In the genomic region with DNA sequence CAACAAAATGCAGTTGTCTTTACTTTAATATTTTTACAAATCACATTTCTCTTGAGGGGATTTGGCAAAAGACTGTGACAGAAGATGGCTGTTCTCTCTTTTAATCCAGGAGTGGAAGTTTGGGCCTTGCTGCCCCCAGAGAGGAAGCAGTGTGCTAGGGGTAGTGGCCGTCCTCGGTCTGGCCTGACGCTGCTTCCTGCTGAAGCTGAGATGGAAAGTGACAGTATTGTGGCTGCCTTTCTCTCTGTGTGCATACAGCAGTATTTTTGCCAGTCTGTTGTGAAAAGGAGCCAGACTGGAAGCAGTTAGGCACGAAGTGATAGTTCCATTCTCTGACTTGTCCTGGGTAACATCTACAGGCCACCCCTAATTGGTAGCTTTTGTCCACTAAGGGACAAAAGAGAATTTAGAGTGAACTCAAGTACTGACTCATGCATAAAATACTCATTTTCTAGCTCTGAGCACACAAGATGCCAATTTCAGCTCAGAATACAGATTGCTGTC, we compare ENCODE assay signal across 12 mouse cellular contexts. TPM values are rescaled to one million over a fixed set of nuclear protein-coding genes. Genes with fewer than 3 reads are reported as not detected.
DNase-seq lines count a peak whose midpoint lies in the region; ATAC-seq and TF ChIP-seq lines count a peak whose summit lies in the region.
"Had no signal": no experiment of that assay in that cellular context is flagged by ENCODE, and none has a peak within 500 bp of the region (broad histone marks: within the 10 kb centered on the region; RNA-seq: fewer than 3 reads in every experiment).

No protein-coding gene starts in this region.

- no peaks in the 10 kb centered on the region for H3K9me3 ChIP-seq in heart, embryonic 12.5 days (replicated peaks)
- H3K9me3 ChIP-seq: embryonic facial prominence, embryonic 13.5 days had no signal

- peaks cover 56% of the 10 kb centered on the region for H3K36me3 ChIP-seq in heart, embryonic 12.5 days

- DNase-seq in heart, adult 8-10 months (ENCODE audit: low spot score): no peak
- no peak for DNase-seq in layer of hippocampus, adult 2 months (ENCODE audit: low spot score in 2 of 2)
- no peak for DNase-seq in layer of hippocampus, adult 11-12 months (ENCODE audit: low spot score)
- peak; percentile 41 for DNase-seq in heart, postnatal 4 days
- DNase-seq in right cerebral cortex, adult 18-20 months: no peak
- no peak for DNase-seq in embryo, embryonic 9.5 days (ENCODE audit: extremely low spot score)
- DNase-seq: gastrocnemius, postnatal 10 days; midbrain, embryonic 14.5 days had no signal

- no peak for TF ChIP-seq POLR2A in bone marrow, adult 2 months (IDR thresholded peaks at IDR 0.05; ENCODE audit: borderline replicate concordance, control insufficient read depth, low read depth, low read length)

- H3K4me3 ChIP-seq in heart, embryonic 12.5 days: no peak overlapping the region
- H3K4me3 ChIP-seq in layer of hippocampus, adult 2 months: no peak overlapping the region
- no peak overlapping the region for H3K4me3 ChIP-seq in bone marrow, adult 2 months (replicated peaks; ENCODE audit: control insufficient read depth, low read depth, low read length)
- H3K4me3 ChIP-seq: embryonic facial prominence, embryonic 13.5 days had no signal

- WGBS in heart, embryonic 12.5 days: 60% methylated on average over 4 of the region's 4 CpGs
- 38% methylated on average over 4 of the region's 4 CpGs for WGBS in bone marrow, adult 2 months

- TF ChIP-seq CTCF in layer of hippocampus, adult 2 months (conservative IDR thresholded peaks at IDR 0.05): no peak
- no peak for TF ChIP-seq CTCF in bone marrow, adult 2 months (IDR thresholded peaks at IDR 0.05; ENCODE audit: control insufficient read depth, insufficient read depth, low read length)

- no peak for ATAC-seq in heart, embryonic 12.5 days (ENCODE audit: insufficient number of reproducible peaks, low FRiP score)

- H3K27ac ChIP-seq in heart, embryonic 12.5 days (ENCODE audit: poor library complexity, severe bottlenecking): peak overlapping the region; percentile 63
- peak overlapping the region; percentile 36 for H3K27ac ChIP-seq in layer of hippocampus, adult 2 months
- peak overlapping the region; percentile 27; the same call in 1 of the 2 replicates for H3K27ac ChIP-seq in bone marrow, adult 2 months (ENCODE audit: control insufficient read depth, insufficient read depth, low read depth, low read length, poor library complexity)
- H3K27ac ChIP-seq: embryonic facial prominence, embryonic 13.5 days; liver, embryonic 14.5 days had no signal

- H3K4me2 ChIP-seq in heart, embryonic 12.5 days: no peak overlapping the region
- H3K4me2 ChIP-seq: embryonic facial prominence, embryonic 13.5 days had no signal

- H3K9ac ChIP-seq in heart, embryonic 12.5 days: no peak overlapping the region
- H3K9ac ChIP-seq: embryonic facial prominence, embryonic 13.5 days; liver, embryonic 14.5 days had no signal

- H3K4me1 ChIP-seq in heart, embryonic 12.5 days (replicated peaks): 0 out of 2 replicates have a peak, but pooled peaks cover 4% of the 10 kb centered on the region
- H3K4me1 ChIP-seq in bone marrow, adult 2 months (ENCODE audit: control insufficient read depth, insufficient read depth, low read length): peaks cover 2% of the 10 kb centered on the region
- H3K4me1 ChIP-seq: embryonic facial prominence, embryonic 13.5 days had no signal

- no peaks in the 10 kb centered on the region for H3K27me3 ChIP-seq in heart, embryonic 12.5 days (replicated peaks)
- H3K27me3 ChIP-seq: embryonic facial prominence, embryonic 13.5 days had no signal

RNA-seq across cellular contexts. Expression of a gene that starts 18.6 kb away (rescaled TPM):
- polyA plus RNA-seq in heart, embryonic 12.5 days (2016; fragmentation: Nextera tagmentation; extraction: Ambion mirVana): 29.9 and 32.6 TPM in 2 replicates
- total RNA-seq in heart, adult 8-10 months (2022): 10 to 100 TPM in 1 of 4 experiments, 1 to 10 TPM in 3; 7.5 to 11.1 (median 9.2) TPM
- total RNA-seq in layer of hippocampus, adult 2 months (2021): 10 to 100 TPM; 24.2 to 30.9 TPM
- 10.4 and 25.1 TPM in 2 replicates for polyA plus RNA-seq in bone marrow, adult 2 months (2011; ENCODE audit: insufficient read depth, insufficient read length, low replicate concordance, missing spikeins)
- 10 to 100 TPM; 16.7 to 18.1 TPM for total RNA-seq in heart, postnatal 4 days (2021)

RNA-seq across cellular contexts. Expression of a gene that starts 18.7 kb away (rescaled TPM):
- 10.0 and 11.8 TPM in 2 replicates for polyA plus RNA-seq in heart, embryonic 12.5 days (2016; fragmentation: Nextera tagmentation; extraction: Ambion mirVana)
- total RNA-seq in heart, adult 8-10 months (2022): under 1 TPM in 2 of 4 experiments, not detected in 2; 0.11 to 0.31 TPM
- total RNA-seq in layer of hippocampus, adult 2 months (2021): under 1 TPM; 0.34 to 0.84 TPM
- polyA plus RNA-seq in bone marrow, adult 2 months (2011; ENCODE audit: insufficient read depth, insufficient read length, low replicate concordance, missing spikeins): 4.7 and 7.1 TPM in 2 replicates
- total RNA-seq in heart, postnatal 4 days (2021): 1 to 10 TPM; 3.5 to 4.2 TPM
